ENCODE assay signal across 7 mouse cellular contexts in genomic region chr1:156222205-156223000, GRCm38 (mm10). TPM values are rescaled to one million over a fixed set of nuclear protein-coding genes. Genes with fewer than 3 reads are reported as not detected.
A peak's percentile ranks its signal among the peaks of the same experiment; 100 is the strongest.
DNase-seq lines count a peak whose midpoint lies in the region; ATAC-seq lines count a peak whose summit lies in the region.

No protein-coding gene starts in this region.

- intact Hi-C loops in left cerebral cortex, postnatal 14 days (cut with DNase I): no loop called here

- no peaks in the 10 kb centered on the region for H3K36me3 ChIP-seq in heart, embryonic 16.5 days (ENCODE audit: control insufficient read depth, insufficient read depth)
- no peaks in the 10 kb centered on the region for H3K36me3 ChIP-seq in liver, embryonic 16.5 days (ENCODE audit: control insufficient read depth, insufficient read depth)

- peak; percentile 88 for ATAC-seq in heart, embryonic 16.5 days (replicated peaks; ENCODE audit: extremely low read depth, insufficient read depth, low FRiP score)
- ATAC-seq in liver, embryonic 16.5 days (ENCODE audit: low read depth): peak; percentile 96
- no peak for ATAC-seq in monocyte, adult 5-6 weeks (replicated peaks; ENCODE audit: insufficient number of reproducible peaks, low FRiP score, low TSS enrichment, poor library complexity, severe bottlenecking)

- H3K4me3 ChIP-seq in heart, embryonic 16.5 days (ENCODE audit: low read length): no peak overlapping the region
- H3K4me3 ChIP-seq in liver, embryonic 16.5 days (ENCODE audit: low read depth, low read length): 0 out of 2 replicates have a peak overlapping the region, but pooled peaks have one; percentile 3

- peak overlapping the region; percentile 20; the same call in 1 of the 2 replicates for H3K4me2 ChIP-seq in heart, embryonic 16.5 days (ENCODE audit: low read depth, low read length)
- H3K4me2 ChIP-seq in liver, embryonic 16.5 days (ENCODE audit: low read depth, low read length): peak overlapping the region; percentile 54

- H3K27ac ChIP-seq in heart, embryonic 16.5 days (ENCODE audit: low read length): peak overlapping the region; percentile 79
- peak overlapping the region; percentile 86 for H3K27ac ChIP-seq in liver, embryonic 16.5 days (ENCODE audit: low read length)

- no peak overlapping the region for H3K9ac ChIP-seq in heart, embryonic 16.5 days (ENCODE audit: low read length)
- peak overlapping the region; percentile 33 for H3K9ac ChIP-seq in liver, embryonic 16.5 days (ENCODE audit: low read depth, low read length)

- H3K9me3 ChIP-seq in heart, embryonic 16.5 days (replicated peaks; ENCODE audit: control insufficient read depth, low read length): no peaks in the 10 kb centered on the region
- no peaks in the 10 kb centered on the region for H3K9me3 ChIP-seq in liver, embryonic 16.5 days (replicated peaks; ENCODE audit: control insufficient read depth, low read length)

- H3K4me1 ChIP-seq in heart, embryonic 16.5 days (ENCODE audit: control insufficient read depth, insufficient read depth, low read length): peaks cover 33% of the 10 kb centered on the region
- peaks cover 55% of the 10 kb centered on the region for H3K4me1 ChIP-seq in liver, embryonic 16.5 days (ENCODE audit: control insufficient read depth, low read depth, low read length)

- no peaks in the 10 kb centered on the region for H3K27me3 ChIP-seq in heart, embryonic 16.5 days (ENCODE audit: control insufficient read depth, insufficient read depth, low read length)
- no peaks in the 10 kb centered on the region for H3K27me3 ChIP-seq in liver, embryonic 16.5 days (ENCODE audit: control insufficient read depth, insufficient read depth, low read depth, low read length)

- WGBS in heart, embryonic 16.5 days: 38% methylated on average over 13 of the region's 13 CpGs
- WGBS in liver, embryonic 16.5 days (ENCODE audit: insufficient replicate concordance): 36% methylated on average over 13 of the region's 13 CpGs

- peak; percentile 21 for DNase-seq in retina, postnatal 1 day
- DNase-seq in retina, embryonic 14.5 days (ENCODE audit: low spot score): no peak
- no peak for DNase-seq in frontal cortex, postnatal 25 days (ENCODE audit: low spot score in 2 of 2)
- no peak for DNase-seq in left cerebral cortex, postnatal 14 days (ENCODE audit: low spot score in 2 of 2)

RNA-seq across cellular contexts. Expression of gene Fam163a, which starts 17.6 kb away (rescaled TPM):
- 1.4 and 1.6 TPM in 2 replicates for polyA plus RNA-seq in heart, embryonic 16.5 days (2015; fragmentation: Nextera tagmentation; extraction: Ambion mirVana)
- polyA plus RNA-seq in liver, embryonic 16.5 days (2015; fragmentation: Nextera tagmentation; extraction: Ambion mirVana): 0.02 TPM in 2 replicates
- total RNA-seq in left cerebral cortex, postnatal 14 days (2021): 10 to 100 TPM in 1 of 2 experiments, 1 to 10 TPM in 1; 8.3 to 11.9 TPM
- not detected in 3 replicates for total RNA-seq in monocyte, adult 5-6 weeks (2017)
